ENCODE assay signal across 9 mouse cellular contexts in the genomic region with DNA sequence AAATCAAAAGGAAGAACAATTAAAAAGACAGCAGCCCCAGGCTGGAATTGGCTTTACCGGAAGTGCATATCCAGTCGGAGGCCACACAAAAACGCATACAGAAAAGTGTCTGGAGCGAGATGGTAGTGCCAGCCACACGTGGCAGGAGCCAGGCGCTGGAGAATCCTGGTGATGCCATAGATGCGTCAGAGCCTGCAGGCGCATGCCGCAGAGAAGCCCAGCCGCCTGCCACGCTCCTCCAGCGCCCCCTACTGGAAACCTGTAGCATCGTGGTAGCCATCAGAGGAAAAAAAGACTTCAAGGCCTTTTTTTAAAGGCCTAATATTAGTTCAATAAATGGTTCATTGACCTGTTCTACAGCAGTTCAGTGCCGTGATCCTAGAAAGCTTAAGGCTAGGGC. TPM values are rescaled to one million over a fixed set of nuclear protein-coding genes. Genes with fewer than 3 reads are reported as not detected.
DNase-seq lines count a peak whose midpoint lies in the region; ATAC-seq and TF ChIP-seq lines count a peak whose summit lies in the region.
"Had no signal": no experiment of that assay in that cellular context is flagged by ENCODE, and none has a peak within 500 bp of the region (broad histone marks: within the 10 kb centered on the region; RNA-seq: fewer than 3 reads in every experiment).

No protein-coding gene starts in this region.

- H3K27ac ChIP-seq in forebrain, embryonic 10.5 days: no peak overlapping the region
- no peak overlapping the region for H3K27ac ChIP-seq in lung, postnatal 0 days (ENCODE audit: low read length)

- no peak overlapping the region for H3K4me2 ChIP-seq in lung, postnatal 0 days (replicated peaks; ENCODE audit: low read depth, low read length)

- peak overlapping the region; percentile 11; the same call in 1 of the 2 replicates for H3K4me3 ChIP-seq in forebrain, embryonic 10.5 days
- H3K4me3 ChIP-seq in lung, postnatal 0 days (ENCODE audit: low read depth, low read length): no peak overlapping the region
- H3K4me3 ChIP-seq: erythroblast, embryonic 14.5 days had no signal

- intact Hi-C loops in heart, postnatal 36 days (cut with DNase I): loop anchor here (5.0 to 10.0 kb wide), 4 partner anchors 49 to 279 kb away; no protein-coding TSS in a partner anchor

- H3K9ac ChIP-seq in lung, postnatal 0 days (replicated peaks; ENCODE audit: low read depth): no peak overlapping the region

- ATAC-seq in CD4-positive, CD25-positive, alpha-beta regulatory T cell, adult 4 months: peak; percentile 84
- ATAC-seq in lung, postnatal 0 days: peak; percentile 80

- peaks cover 9% of the 10 kb centered on the region for H3K9me3 ChIP-seq in forebrain, embryonic 10.5 days
- no peaks in the 10 kb centered on the region; the same call in 1 of the 2 replicates for H3K9me3 ChIP-seq in lung, postnatal 0 days (ENCODE audit: low read length)

- H3K27me3 ChIP-seq in forebrain, embryonic 10.5 days (ENCODE audit: poor library complexity, severe bottlenecking): peaks cover 6% of the 10 kb centered on the region
- no peaks in the 10 kb centered on the region for H3K27me3 ChIP-seq in lung, postnatal 0 days (replicated peaks; ENCODE audit: insufficient read depth, low read length)

- DNase-seq in brain, embryonic 14.5 days (ENCODE audit: low read depth): peak; percentile 88
- peak; percentile 78 for DNase-seq in forebrain, embryonic 10.5 days (ENCODE audit: extremely low spot score, low spot score)
- DNase-seq in heart, postnatal 36 days: peak; percentile 57 to 65
- peak; percentile 82 to 87 for DNase-seq in layer of hippocampus, adult 18-20 months (ENCODE audit: low spot score in 2 of 2)
- peak; percentile 85 for DNase-seq in lung, postnatal 0 days (ENCODE audit: low spot score)
- DNase-seq in ovary, postnatal 14 days (ENCODE audit: low spot score): peak; percentile 64
- peak; percentile 81 for DNase-seq in thymus, postnatal 0 days (ENCODE audit: low spot score)

- 0 out of 2 replicates have a peak, but pooled peaks cover 3% of the 10 kb centered on the region for H3K4me1 ChIP-seq in forebrain, embryonic 10.5 days
- H3K4me1 ChIP-seq in lung, postnatal 0 days (ENCODE audit: insufficient read depth, low read depth, low read length): no peaks in the 10 kb centered on the region

- TF ChIP-seq EP300 in lung, postnatal 0 days (IDR thresholded peaks at IDR 0.05): no peak

- no peak for TF ChIP-seq POLR2A in brain, embryonic 14.5 days (IDR thresholded peaks at IDR 0.05; ENCODE audit: borderline replicate concordance, extremely low read depth, insufficient read depth, insufficient read length, poor library complexity, severe bottlenecking)

- TF ChIP-seq CTCF in brain, embryonic 14.5 days (IDR thresholded peaks at IDR 0.05; ENCODE audit: borderline replicate concordance, extremely low read depth, insufficient read depth, insufficient read length): peak; percentile 92
- peak; percentile 91 for TF ChIP-seq CTCF in lung, postnatal 0 days (IDR thresholded peaks at IDR 0.05)

- H3K36me3 ChIP-seq in forebrain, embryonic 10.5 days (replicated peaks): peaks cover 15% of the 10 kb centered on the region
- no peaks in the 10 kb centered on the region for H3K36me3 ChIP-seq in lung, postnatal 0 days (ENCODE audit: insufficient read depth, low read length)

- 11% methylated on average over 14 of the region's 14 CpGs for WGBS in forebrain, embryonic 10.5 days
- 7% methylated on average over 14 of the region's 14 CpGs for WGBS in lung, postnatal 0 days

RNA-seq across cellular contexts. Expression of gene Fbxo17, which starts 10.0 kb away (rescaled TPM):
- 10 to 100 TPM in 1 of 2 experiments, 1 to 10 TPM in 1; 9.8 to 15.6 TPM for polyA plus RNA-seq in CD4-positive, CD25-positive, alpha-beta regulatory T cell, adult 4 months (2017; shearing (Covaris generic))
- 3.3 and 4.1 TPM in 2 replicates for polyA plus RNA-seq in brain, embryonic 14.5 days (2012; rRNA removed)
- polyA plus RNA-seq in forebrain, embryonic 10.5 days (2016; fragmentation: Nextera tagmentation; extraction: Ambion mirVana): 10.7 and 13.9 TPM in 2 replicates
- total RNA-seq in heart, postnatal 36 days (2021): under 1 TPM; 0.46 to 0.53 TPM
- 1 to 10 TPM; 1.5 to 1.9 TPM for total RNA-seq in layer of hippocampus, adult 18-20 months (2021)
- polyA plus RNA-seq in lung, postnatal 0 days (2015; fragmentation: Nextera tagmentation; extraction: Ambion mirVana): 10.9 and 11.0 TPM in 2 replicates
- polyA plus RNA-seq in thymus, postnatal 0 days (2015; fragmentation: Nextera tagmentation; extraction: Ambion mirVana): 3.8 and 6.3 TPM in 2 replicates

RNA-seq across cellular contexts. Expression of gene Mrps12, which starts 15.0 kb away (rescaled TPM):
- 10 to 100 TPM; 66.3 to 68.5 TPM for polyA plus RNA-seq in CD4-positive, CD25-positive, alpha-beta regulatory T cell, adult 4 months (2017; shearing (Covaris generic))
- polyA plus RNA-seq in brain, embryonic 14.5 days (2012; rRNA removed): 68.0 and 91.1 TPM in 2 replicates
- polyA plus RNA-seq in forebrain, embryonic 10.5 days (2016; fragmentation: Nextera tagmentation; extraction: Ambion mirVana): 156 and 161 TPM in 2 replicates
- total RNA-seq in heart, postnatal 36 days (2021): 10 to 100 TPM; 53.9 to 54.1 TPM
- 10 to 100 TPM; 60.6 to 67.1 TPM for total RNA-seq in layer of hippocampus, adult 18-20 months (2021)
- polyA plus RNA-seq in lung, postnatal 0 days (2015; fragmentation: Nextera tagmentation; extraction: Ambion mirVana): 99.7 and 101 TPM in 2 replicates
- 169 and 190 TPM in 2 replicates for polyA plus RNA-seq in thymus, postnatal 0 days (2015; fragmentation: Nextera tagmentation; extraction: Ambion mirVana)

RNA-seq across cellular contexts. Expression of gene Sars2, which starts 15.2 kb away (rescaled TPM):
- polyA plus RNA-seq in CD4-positive, CD25-positive, alpha-beta regulatory T cell, adult 4 months (2017; shearing (Covaris generic)): 10 to 100 TPM in 1 of 2 experiments, 1 to 10 TPM in 1; 8.5 to 11.7 TPM
- 22.5 and 27.4 TPM in 2 replicates for polyA plus RNA-seq in brain, embryonic 14.5 days (2012; rRNA removed)
- polyA plus RNA-seq in forebrain, embryonic 10.5 days (2016; fragmentation: Nextera tagmentation; extraction: Ambion mirVana): 40.7 and 43.4 TPM in 2 replicates
- total RNA-seq in heart, postnatal 36 days (2021): 10 to 100 TPM; 14.6 to 16.3 TPM
- total RNA-seq in layer of hippocampus, adult 18-20 months (2021): 10 to 100 TPM; 11.1 to 11.2 TPM
- polyA plus RNA-seq in lung, postnatal 0 days (2015; fragmentation: Nextera tagmentation; extraction: Ambion mirVana): 6.0 and 7.0 TPM in 2 replicates
- 22.5 and 25.3 TPM in 2 replicates for polyA plus RNA-seq in thymus, postnatal 0 days (2015; fragmentation: Nextera tagmentation; extraction: Ambion mirVana)

RNA-seq across cellular contexts. Expression of gene Ccer2, which starts 29.4 kb away (rescaled TPM):
- not detected for polyA plus RNA-seq in CD4-positive, CD25-positive, alpha-beta regulatory T cell, adult 4 months (2017; shearing (Covaris generic))
- polyA plus RNA-seq in brain, embryonic 14.5 days (2012; rRNA removed): 0.33 TPM in 1 of 2 replicates, not detected in the other
- not detected in 2 replicates for polyA plus RNA-seq in forebrain, embryonic 10.5 days (2016; fragmentation: Nextera tagmentation; extraction: Ambion mirVana)
- not detected for total RNA-seq in heart, postnatal 36 days (2021)
- total RNA-seq in layer of hippocampus, adult 18-20 months (2021): under 1 TPM; 0.30 to 0.63 TPM
- not detected in 2 replicates for polyA plus RNA-seq in lung, postnatal 0 days (2015; fragmentation: Nextera tagmentation; extraction: Ambion mirVana)
- polyA plus RNA-seq in thymus, postnatal 0 days (2015; fragmentation: Nextera tagmentation; extraction: Ambion mirVana): 0.26 and 0.45 TPM in 2 replicates
- polyA plus RNA-seq: erythroblast, embryonic 14.5 days had no signal

RNA-seq across cellular contexts. Expression of gene Fbxo27, which starts 34.0 kb away (rescaled TPM):
- polyA plus RNA-seq in CD4-positive, CD25-positive, alpha-beta regulatory T cell, adult 4 months (2017; shearing (Covaris generic)): 1 to 10 TPM; 1.6 to 2.2 TPM
- 18.0 and 22.0 TPM in 2 replicates for polyA plus RNA-seq in brain, embryonic 14.5 days (2012; rRNA removed)
- 6.2 and 6.4 TPM in 2 replicates for polyA plus RNA-seq in forebrain, embryonic 10.5 days (2016; fragmentation: Nextera tagmentation; extraction: Ambion mirVana)
- total RNA-seq in heart, postnatal 36 days (2021): under 1 TPM in 1 of 2 experiments, not detected in 1; 0.22 TPM
- 10 to 100 TPM; 18.9 to 21.7 TPM for total RNA-seq in layer of hippocampus, adult 18-20 months (2021)
- polyA plus RNA-seq in lung, postnatal 0 days (2015; fragmentation: Nextera tagmentation; extraction: Ambion mirVana): 2.3 and 2.8 TPM in 2 replicates
- 15.7 and 16.3 TPM in 2 replicates for polyA plus RNA-seq in thymus, postnatal 0 days (2015; fragmentation: Nextera tagmentation; extraction: Ambion mirVana)
- polyA plus RNA-seq: erythroblast, embryonic 14.5 days had no signal
